Mouse (Mus musculus): ENCODE results near the gene Det1. TPM values are rescaled to one million over a fixed set of nuclear protein-coding genes. Genes with fewer than 3 reads are reported as not detected.

Det1 gene
- polyA plus RNA-seq (2015; fragmentation: Nextera tagmentation; extraction: Ambion mirVana) = 8.6 and 12.5 TPM in 2 replicates

GRCm38 (mm10) chr7:78846737-78847434 is at the start of gene Det1:
Gene Det1 (minus strand): TSS chr7:78847263.

GRCm38 (mm10) chr7:78895653-78896333 is 48.7 kb upstream of the Det1 start, which contains the start of gene Aen:
Gene Aen (plus strand): TSS chr7:78895854.

GRCm38 (mm10) chr7:78782639-78783581 is 64.2 kb downstream of the Det1 start, which contains the start of the genes Mrps11 and Mrpl46:
Gene Mrps11 (plus strand): TSS chr7:78783119.
Gene Mrpl46 (minus strand): TSS chr7:78783531.

Small RNAs within 50 kb of the gene (microRNA-seq; reads per million reads assigned to microRNA genes)
- gene Mir7-2 (ENCODE audit: borderline replicate concordance, insufficient number of aligned reads) = 309 reads per million, percentile 58 among the genes with 10 or more reads in this experiment

Other genes with a start within 250 kb of the Det1 start
- gene Ntrk3, start 109.3 kb downstream of the Det1 start, polyA plus RNA-seq (2015; fragmentation: Nextera tagmentation; extraction: Ambion mirVana) = 4.3 and 5.3 TPM in 2 replicates
- gene Mrps11, start 64.1 kb downstream of the Det1 start, polyA plus RNA-seq (2015; fragmentation: Nextera tagmentation; extraction: Ambion mirVana) = 105 and 132 TPM in 2 replicates
- gene Mrpl46, start 63.7 kb downstream of the Det1 start, polyA plus RNA-seq (2015; fragmentation: Nextera tagmentation; extraction: Ambion mirVana) = 102 and 105 TPM in 2 replicates
- 16.5 and 23.8 TPM in 2 replicates for gene Aen, start 48.6 kb upstream of the Det1 start, polyA plus RNA-seq (2015; fragmentation: Nextera tagmentation; extraction: Ambion mirVana)
- 17.9 and 18.1 TPM in 2 replicates for gene Isg20, start 66.2 kb upstream of the Det1 start, polyA plus RNA-seq (2015; fragmentation: Nextera tagmentation; extraction: Ambion mirVana)
- gene Acan, start 206.2 kb upstream of the Det1 start, polyA plus RNA-seq (2015; fragmentation: Nextera tagmentation; extraction: Ambion mirVana) = 0.12 and 0.13 TPM in 2 replicates